Mouse (Mus musculus) heart, postnatal 25 days (tissue): ENCODE results near the gene Il1rl2. TPM values are rescaled to one million over a fixed set of nuclear protein-coding genes. Genes with fewer than 3 reads are reported as not detected.

Experiments used
- total RNA-seq, 2 experiments: library from RNA; stranded (reverse); gene quantifications; 2 replicates each; pipeline ENCODE4 v1.2.3; 2021

Il1rl2 gene
- total RNA-seq, 2 experiments from 2014 or later = 1.4 to 2.2 TPM

Other genes starting within 250 kb of the Il1rl2 start
- 1 to 10 TPM; 6.0 to 6.1 TPM for gene Il1r1, start 99.5 kb upstream of the Il1rl2 start, total RNA-seq
- 1 to 10 TPM in 1 of 2 experiments, under 1 TPM in 1; 0.86 to 1.7 TPM for gene Il1rl1, start 105.0 kb downstream of the Il1rl2 start, total RNA-seq
- 1 to 10 TPM in 1 of 2 experiments, under 1 TPM in 1; 0.96 to 2.5 TPM for gene Il18r1, start 140.9 kb downstream of the Il1rl2 start, total RNA-seq
- gene Il18rap, start 190.8 kb downstream of the Il1rl2 start, total RNA-seq = under 1 TPM in 1 of 2 experiments, not detected in 1; 0.05 TPM